Mouse (Mus musculus): ENCODE measurements around the gene Gm5129.
A peak's percentile ranks its signal among the peaks of the same experiment; 100 is the strongest.
"Not testable (repeated sequence)": the region's sequence is repeated elsewhere in the genome, so short reads cannot be mapped to it uniquely, and the experiment has no call there.

Gm5129 gene

DNA sequence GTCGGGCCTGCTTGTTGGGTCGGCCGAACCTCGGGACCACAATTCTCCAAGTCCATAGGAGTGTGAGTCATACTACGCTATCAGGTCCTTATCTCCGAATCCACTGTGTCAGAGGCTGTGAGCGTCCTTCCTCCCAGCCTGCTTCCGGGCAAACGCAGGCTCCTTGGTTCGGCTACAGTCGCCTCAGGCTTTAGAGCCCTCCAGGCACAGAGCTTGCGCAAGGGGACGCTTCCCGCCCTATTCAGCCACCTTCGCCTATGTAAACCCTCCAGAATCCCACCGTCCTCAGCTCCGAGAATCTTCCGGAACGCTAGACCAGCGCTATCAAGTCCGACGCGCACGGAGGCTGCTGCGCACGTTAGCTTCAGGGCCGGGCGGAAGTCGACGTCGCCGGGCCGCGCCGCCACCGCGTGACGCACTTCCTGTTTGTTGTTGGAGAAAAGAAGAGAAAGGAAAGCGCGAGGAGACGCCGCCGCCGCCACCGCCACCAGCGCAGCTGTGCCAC is at the start of gene Gm5129, which contains the start of gene Dnajb6:
TSS of gene Gm5129 (minus strand) at position 380 of the 505 bp plus-strand sequence.
TSS of gene Dnajb6 (plus strand) at position 132 of the 505 bp plus-strand sequence.
- DNase-seq, result peak; percentile 97

DNA sequence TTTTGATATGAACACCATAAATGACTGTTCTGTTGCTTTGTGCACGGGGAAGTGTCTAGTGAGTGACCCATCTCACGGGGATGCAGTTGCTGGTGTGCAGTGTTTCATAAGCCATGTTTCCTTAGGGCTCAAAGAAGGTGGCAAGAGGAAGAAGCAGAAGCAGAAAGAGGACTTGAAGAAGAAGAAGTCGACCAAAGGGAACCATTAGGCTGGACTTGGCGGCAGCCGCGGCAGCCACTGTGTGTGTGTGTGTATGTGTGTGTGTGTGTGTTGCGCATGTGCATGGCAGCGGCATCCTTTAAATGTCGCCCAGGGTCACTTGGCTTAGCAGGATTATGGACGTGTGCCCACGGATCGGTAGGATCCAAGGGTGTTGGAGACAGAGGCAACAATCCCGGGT is 49.2 kb upstream of the Gm5129 start:
- DNase-seq, result not testable (repeated sequence)

DNA sequence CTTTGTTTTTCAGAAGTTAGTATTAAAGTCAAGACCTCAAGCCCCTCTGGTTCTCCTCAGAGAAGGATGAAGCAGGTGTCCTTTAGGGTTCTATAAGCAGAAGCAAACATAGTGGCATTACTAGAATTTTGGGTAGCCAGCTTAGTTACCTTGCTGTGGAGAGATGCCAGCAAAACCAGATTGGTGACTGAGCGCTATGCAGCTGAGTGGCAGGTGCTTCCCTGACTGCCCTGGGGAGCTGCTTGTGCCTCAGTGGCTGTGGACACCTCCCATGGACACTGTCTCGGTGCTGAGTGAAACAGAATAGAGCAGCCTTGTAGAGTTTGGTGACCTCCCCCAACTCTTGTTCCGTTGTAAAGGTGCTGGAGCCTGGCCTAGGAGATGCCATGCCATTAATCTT is 46.5 kb upstream of the Gm5129 start:
- no peak for DNase-seq

DNA sequence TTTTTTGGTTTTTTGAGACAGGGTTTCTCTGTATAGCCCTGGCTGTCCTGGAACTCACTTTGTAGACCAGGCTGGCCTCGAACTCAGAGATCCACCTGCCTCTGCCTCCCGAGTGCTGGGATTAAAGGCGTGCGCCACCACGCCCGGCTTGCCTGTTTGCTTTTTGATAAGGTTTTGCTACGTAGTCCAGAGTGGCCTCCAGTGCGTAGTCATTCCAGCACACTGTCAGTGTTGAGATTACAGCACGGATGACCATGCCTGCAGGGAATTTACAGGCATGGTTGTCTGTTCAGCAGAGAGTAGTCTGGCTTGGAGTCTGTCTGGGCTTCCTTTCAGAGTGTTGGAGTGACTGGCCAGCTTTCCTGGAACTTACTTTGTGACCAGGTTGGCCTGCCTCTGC is 44.0 kb upstream of the Gm5129 start:
- not testable (repeated sequence) for DNase-seq

DNA sequence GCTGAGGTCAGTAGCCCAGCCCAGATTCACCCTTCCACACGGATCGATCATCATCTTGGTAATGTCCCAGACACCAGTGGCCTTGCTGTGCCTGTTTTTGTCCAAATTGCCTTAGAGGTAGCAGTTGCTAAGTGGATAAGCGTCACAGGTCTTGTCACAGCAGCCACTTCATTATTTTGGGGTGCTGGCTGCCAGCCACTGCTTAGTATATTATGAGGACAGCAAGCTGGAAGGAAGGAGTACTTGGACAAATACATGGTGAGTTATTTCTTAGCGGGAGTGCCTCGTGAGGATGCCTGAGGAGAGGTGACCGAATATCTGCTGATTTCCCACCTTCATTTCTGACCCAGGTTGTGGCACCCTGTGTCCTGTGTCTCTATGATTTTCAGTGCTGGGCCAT is 42.3 kb upstream of the Gm5129 start:
- no peak for DNase-seq

DNA sequence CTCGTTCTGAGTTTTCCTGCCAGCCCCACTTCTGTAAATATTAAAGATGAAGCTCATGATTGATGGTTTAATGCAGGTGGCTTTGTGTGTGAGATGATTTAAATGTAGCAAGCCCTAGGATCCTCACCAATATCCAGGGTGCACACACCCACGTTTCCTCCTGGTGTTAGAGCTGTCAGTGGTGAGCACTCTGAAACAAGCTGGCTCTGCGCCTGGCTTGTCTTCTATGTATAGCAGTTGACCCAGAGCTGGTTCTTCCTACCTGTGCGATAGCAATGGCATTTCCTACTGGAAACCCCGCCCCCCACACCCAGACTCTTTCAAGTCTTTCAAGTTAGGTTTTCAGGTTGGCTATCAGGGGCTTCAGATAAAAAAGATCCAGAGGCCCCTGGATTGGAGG is 39.7 kb upstream of the Gm5129 start:
- DNase-seq, result no peak

DNA sequence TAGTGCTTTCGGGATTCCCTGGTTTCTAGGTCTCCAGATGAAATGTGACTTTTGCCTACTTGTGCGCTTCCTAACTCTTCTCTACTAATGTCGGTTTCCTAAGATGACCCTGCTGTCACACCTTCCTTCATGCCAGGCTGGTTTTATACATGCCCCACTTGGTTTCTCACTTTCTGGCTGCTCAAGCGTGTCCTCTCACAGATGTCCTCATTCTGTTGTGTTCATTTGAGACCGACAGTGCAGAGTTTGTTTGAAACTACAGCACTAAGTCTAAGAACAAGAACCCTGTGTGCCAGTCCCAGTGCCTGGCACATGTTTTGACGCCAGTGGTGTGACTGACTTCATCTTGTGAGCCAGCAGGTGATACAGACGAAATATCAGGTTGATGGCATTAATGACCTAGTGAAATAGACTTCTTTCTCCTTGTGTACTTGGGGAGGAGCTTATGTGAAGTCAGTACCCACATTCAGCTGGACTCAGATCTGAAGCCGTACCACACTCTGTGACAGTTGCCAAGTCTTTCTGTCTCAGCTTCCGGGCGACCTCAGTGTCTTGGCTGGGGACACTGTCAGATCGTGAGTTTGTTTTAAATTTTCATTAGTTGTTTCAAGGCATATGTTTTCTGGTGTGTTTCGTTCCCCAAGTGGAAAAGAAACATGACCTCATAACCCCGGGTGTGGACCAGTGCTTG is 37.9 kb upstream of the Gm5129 start:
- no peak for DNase-seq

DNA sequence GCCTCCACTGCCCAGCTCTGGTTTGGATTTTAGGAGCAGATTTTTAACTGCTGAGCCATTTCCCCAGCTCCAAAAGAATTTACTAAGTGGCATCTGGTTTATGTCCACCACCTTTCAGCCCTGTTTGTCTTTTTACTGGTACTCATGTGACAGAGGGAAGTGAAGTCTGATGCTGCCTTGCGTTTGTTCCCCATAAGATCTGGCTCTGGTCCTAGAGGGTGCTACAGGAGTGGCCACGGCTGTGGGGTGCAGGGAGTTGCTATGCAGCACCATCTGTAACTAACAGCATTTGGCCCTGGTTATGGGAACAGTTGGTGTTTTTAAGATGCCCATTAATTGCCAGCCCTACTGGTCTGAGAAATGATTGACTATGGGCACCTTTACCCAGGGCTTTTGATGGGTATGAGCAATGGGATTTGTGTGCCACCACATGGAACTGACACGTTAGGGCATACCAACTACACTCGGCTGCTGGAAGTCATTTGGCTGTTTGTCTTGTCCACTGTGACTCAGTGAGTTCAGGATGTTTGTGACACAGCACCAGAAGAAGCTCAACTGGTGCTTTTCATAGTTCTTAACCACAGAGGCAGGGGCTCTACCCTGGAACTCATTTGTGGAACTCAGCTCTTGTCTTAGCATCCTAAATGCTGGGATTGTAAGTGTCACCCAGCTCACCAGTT is 37.1 kb upstream of the Gm5129 start:
- DNase-seq, result no peak

DNA sequence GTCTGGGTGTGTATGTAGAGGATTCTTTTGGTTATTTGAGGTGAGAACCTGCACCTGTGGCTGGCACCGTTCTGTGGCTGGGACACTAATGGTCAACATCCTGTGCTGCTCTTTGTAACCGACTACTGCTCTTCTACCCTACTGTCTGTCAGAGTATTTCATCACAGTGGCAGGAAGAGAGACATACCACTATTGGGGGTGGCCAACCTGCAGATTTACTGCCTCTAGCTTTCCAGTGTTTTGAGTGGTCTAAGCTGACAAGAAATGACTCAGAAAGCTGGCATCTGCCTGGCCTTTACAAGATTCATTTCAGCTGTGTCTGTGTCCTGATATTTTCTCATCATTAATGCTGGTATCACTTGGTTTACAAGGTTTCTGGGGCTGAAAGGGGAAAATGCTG is 36.3 kb upstream of the Gm5129 start:
- DNase-seq, result no peak

DNA sequence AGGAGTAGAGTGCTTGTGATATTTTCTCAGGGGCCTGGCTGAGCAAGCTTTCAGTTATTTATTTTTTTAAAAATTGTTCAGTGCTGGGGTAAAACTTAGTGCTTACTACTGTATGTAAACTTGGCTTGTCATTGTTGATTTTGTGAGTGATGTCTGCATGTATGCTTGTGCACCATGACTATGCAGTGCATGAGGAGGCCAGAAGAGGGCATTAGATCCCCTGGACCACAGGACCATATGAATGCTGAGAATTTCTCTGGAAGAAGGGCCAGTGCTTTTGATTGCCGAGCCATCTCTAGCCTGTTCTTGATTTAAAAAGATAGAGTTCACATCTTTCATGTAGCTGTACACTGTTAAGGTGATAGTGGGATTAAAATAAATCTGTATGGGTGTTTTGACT is 35.2 kb upstream of the Gm5129 start:
- DNase-seq, result no peak

DNA sequence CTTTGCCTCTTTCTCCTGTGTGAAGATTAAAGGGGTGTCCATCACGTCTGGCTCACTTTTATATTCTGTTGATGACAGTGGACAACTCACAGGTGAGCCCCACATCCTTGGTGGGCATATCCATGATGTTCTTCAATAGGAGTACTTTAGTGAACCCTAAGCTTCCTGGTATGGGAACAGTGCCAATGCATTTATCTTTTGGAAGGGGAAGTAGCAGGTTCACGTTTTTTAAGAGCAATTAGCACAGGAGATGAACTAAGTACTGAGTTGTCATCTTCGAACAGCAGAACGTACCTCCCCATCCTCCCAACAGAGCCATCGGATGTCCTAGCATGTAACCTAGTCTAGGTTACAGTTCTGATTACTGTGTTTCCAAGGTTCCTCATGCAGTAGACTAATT is 23.6 kb upstream of the Gm5129 start:
- no peak for DNase-seq

DNA sequence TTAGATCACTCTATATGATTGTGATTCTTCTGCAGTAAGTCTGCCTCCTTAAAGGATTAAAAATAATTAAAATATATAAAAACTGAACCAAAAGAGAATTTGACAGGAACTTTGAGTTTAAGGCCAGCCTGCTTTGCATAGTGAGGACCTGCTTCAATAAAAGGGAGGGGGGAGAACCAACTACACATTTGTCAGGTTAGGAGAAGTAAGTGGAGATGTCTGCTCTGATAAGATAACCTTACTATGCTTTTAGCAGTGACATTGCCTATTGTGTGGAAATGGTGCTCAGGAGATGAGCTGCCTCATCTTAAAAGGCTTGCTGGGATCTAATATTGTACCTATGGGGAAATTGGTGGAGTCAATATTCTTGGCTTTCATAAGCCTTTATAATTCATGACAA is 17.2 kb upstream of the Gm5129 start:
- no peak for DNase-seq

DNA sequence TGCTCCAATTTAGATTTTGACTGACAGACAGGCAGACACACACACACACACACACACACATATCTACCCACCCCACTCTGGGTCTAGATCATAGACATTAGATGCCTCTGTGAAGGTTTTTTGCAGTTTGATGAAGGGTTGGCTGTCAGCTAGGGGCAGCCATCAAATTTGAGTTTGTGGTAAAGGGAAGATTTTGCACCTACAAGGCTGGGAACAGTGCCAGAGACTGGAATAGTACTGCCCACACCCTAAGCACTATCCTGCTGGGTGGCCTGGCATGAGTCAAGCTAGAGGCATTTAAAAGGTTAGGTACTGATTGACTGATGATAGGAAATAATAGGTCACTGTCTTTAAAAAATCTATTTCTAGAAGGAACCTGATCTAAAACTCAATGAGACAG is 15.6 kb upstream of the Gm5129 start:
- DNase-seq, result no peak

DNA sequence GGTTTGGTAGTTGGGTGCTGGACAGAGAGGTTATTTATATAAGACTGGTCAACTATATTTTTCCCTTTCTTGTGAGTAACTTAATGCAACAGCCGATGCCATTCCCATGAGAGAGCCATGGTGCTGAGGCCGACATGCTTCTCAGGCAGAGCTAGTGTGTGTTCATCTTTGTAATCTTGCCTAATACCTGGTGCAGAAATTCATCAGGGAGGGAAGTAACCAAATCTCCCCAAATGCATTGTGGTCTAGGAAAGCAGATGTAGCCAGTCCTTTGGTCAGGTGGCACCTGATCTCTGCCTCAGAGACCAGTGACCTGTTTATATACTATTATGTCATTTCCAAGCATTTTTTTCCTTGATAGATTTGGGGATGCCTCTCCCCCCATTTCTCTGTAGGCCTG is 11.9 kb upstream of the Gm5129 start:
- no peak for DNase-seq

DNA sequence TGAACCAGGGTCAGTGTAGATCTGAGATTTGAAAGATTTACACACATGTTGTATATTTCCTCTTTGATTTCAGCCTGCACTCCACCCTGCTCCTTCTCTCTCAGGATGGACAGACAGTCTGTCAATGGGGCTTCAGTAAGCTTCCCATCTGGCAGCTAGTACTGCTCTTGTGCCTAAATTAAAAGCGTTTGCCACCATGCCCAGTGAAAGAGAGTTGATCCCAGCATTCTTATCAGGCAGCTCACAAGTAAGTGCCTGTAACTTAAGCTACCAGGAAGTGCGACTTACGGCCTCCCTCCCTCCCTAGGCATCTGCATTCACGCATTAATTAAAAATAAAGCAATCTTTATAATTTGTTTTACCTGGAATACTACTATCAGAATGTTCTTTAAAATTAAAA is 5.4 kb upstream of the Gm5129 start:
- DNase-seq, result no peak

DNA sequence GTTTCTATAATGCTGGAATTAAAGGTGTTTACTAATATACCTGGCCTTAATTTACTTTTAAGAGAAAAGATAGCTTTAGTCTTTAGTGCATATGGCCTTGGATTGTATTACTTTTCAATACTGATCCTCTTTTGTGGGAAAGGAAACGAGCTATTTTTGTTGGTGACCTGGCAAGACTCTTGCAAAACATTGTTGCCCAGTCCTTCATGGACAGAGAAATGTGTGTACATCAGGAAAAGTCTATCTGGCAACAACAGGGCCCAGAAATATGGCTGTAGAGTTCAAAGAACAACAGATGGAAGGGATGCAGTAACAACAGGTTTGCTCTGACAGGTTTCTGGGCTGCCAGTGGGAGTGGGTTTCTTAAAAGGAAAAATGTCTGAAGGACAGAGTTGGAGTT is 4.9 kb upstream of the Gm5129 start:
- no peak for DNase-seq

DNA sequence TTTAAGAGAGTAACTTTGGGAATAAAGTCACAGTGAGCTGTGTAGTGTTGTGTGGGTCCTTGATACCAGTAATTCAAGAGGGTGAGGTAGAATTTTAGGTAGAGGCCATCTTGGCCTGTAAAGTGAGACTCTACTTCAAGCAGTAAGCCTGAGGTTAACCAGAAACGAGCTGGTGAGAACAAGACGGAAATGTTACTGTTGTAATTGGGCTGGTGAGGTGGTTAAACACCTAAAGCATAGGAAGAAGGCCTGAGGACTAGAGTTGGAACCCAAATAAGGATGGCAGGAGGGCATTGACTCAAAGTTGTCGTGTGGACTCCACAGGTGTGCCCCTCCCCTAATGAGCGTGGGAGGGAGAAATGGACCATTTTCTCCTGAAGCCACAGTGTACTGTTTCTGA is 2.3 kb upstream of the Gm5129 start:
- DNase-seq, result no peak

DNA sequence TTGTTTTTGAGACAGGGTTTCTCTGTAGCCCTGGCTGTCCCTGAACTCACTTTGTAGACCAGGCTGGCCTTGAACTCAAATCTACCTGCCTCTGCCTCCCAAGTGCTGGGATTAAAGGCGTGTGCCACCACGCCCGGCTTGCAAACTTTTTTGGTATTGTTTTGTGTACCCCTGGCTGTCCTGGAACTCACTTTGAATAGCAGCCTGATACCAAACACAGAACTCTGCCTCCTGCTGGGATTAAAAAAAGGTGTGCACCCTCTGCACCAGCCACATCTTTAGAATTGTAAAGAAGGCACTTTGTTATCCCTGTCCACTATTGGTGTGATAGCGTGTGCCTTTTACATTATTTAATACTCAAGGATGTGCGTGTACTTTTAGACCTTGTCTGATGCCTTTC is 1.7 kb upstream of the Gm5129 start:
- no peak for DNase-seq

DNA sequence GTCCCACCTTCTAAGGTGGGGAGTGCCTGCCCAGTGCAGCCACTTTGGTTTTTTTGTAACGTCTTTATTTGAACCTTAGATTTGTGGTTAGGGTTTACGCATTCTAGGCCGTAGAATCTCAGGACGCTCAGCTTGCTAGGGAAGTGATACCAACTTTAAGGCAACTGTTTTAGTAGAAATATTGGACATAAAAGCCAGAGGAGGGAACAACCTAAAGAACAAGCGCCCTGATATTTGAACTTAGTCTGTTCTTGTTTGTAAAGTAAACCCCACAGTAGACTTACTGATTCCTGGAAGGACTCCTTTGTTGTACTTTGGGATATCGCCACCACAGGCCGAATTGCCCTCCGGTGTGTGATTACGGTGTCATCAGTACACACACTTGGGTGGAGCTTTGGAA is 1.2 kb upstream of the Gm5129 start:
- no peak for DNase-seq

DNA sequence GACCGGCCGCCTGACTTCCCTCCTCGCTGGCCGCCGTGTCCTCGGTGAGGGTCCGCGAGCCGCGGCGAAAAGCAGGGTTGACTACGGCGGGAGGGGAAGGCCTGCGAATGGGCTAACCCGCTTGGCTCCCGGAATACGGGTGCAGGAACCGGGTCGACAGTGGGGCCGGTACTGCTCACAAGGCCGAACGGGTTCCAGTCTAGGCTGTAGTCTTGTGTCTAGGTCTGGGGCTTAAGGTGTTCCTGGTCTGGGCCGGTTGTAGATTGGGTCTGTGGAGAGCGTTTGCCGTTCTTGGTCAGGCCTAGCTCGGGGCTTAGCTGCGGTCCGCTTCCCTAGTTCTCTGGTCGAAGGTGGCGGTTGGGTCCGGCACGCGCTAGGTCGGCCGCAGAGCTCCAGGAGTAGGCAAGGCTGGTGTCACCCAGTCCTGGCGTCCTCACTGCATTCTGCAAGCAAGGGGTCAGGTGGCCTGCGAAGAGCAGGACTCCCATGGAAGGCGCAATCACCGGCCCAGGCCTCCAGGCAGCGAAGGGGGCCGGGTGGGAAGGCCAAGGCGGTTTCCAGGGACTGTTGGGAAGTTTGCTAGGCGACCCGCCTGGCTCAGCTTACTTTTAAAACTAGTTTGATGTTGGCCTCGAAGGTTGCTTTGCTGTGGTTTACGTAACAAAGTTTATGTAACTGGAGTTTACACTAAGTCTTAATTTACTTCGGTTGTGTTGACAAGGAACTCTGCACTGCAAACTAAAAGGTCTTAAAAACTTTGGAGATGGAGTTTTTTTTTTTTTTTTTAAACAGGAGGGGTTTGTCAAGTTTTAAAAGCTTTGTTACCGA is 551 bp upstream of the Gm5129 start:
- DNase-seq, result peak; percentile 74

DNA sequence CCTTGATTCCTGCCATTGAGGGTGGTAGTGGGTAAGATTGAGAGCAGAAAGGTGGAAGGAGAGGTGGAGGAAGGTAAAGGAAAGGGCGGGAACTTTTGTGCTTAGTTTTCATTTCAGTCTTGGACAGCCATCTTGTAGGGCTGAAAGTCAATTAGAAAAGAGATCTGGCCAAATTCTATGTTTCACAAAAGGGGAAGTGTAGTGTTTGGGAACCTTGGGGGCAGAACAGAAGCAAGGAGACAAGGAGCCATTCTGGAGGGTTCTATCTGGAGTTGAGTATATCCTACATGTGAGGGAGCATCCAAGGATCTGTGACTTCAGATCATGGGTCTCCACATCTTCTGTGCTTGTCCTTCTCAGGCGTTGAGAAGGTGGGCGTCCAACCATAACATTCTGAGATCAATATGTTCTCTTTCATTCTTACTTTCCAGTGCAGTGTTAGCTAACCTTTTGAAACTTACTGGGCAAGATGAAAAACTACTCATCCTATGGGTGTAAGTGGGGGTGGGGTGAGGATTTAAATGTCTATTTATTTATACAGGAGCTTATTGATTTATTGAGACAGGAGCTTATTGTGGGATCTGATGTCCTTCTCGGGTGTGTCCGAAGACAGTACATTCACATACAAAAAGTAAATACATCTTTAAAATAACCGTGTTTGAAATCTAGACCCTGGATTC is 765 bp downstream of the Gm5129 start:
- DNase-seq, result no peak

DNA sequence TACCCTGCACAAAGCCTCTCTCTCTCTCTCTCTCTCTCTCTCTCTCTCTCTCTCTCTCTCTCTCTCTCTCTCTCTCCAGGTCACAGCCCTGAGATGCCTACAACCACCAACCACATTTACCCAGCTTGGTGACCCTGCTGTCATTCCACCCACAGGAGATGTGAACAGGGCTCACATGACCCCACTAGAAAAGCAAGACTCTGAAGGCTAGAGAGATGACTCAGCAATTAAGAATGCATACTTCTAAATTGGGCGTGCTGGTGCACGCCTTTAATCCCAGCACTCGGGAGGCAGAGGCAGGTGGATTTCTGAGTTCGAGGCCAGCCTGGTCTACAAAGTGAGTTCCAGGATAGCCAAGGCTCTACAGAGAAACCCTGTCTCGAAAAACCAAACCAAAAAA is 9.7 kb downstream of the Gm5129 start:
- not testable (repeated sequence) for DNase-seq

DNA sequence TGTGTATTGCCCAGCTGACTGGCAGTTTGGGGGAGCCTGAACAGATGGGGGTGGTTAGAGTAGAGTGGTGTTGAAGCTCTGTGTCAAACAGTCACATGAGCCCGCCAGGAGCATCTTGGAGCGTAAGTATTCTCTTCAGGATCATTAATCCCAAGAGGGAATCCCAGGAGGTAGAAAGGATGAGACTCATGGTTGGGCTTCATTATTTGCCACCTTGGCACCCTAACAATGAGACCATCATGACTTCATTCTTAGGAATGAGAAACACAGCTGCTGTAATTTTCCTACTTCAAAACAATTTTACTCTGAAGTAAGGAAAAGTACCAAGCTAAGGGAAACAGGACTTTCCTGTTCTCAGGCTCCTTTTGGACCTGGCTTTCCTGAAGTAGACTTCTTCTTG is 10.4 kb downstream of the Gm5129 start:
- no peak for DNase-seq
